Mouse (Mus musculus): ENCODE measurements at regions not wholly inside any gene's neighbourhood (a gene's known extent, or its start where the extent isn't known, plus 50 kb on each side); places are given as distances from the start of the nearest gene placed in this dataset.

DNA sequence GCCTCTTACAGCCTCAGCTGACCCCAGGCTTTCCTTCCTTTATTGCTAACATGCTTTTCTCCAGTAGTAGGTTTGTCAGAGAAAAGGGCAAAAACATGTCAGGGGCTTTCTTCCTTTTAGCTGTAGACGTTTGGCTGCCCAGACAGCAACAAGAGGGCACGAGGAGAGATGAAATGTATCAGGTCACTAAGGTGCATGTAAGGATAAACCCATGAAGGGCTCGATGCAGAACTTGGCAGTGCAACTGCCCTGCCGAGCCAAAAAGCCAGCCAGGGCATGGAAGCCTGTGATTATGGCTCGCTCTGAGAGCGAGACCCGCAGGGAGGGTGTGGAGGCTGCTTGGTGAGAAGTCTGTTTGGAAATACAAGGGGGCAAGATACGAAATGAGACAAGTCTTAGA is 137.9 kb upstream of the Mpdz start:
- no peak overlapping the region for H3K9ac ChIP-seq (ENCODE audit: insufficient read depth, low read depth, low read length, poor library complexity, severe bottlenecking)
- no peak overlapping the region for H3K27ac ChIP-seq (ENCODE audit: insufficient read depth, low read depth, low read length, poor library complexity, severe bottlenecking)
- no peak for DNase-seq (ENCODE audit: low read depth, low spot score)
- no peaks in the 10 kb centered on the region for H3K4me1 ChIP-seq (ENCODE audit: control insufficient read depth in 2 of 2, insufficient read depth in 2 of 2, low read length in 2 of 2, poor library complexity in 1 of 2)
- no peak overlapping the region for H3K4me3 ChIP-seq (ENCODE audit: insufficient read depth in 1 of 2, low read depth in 1 of 2, low read length in 2 of 2, poor library complexity in 1 of 2, severe bottlenecking in 1 of 2)
- in situ Hi-C loops (cut with MboI; ENCODE audit: low sequenced_read_pairs in 2 of 2, unreplicated experiment in 2 of 2): no loop called here
- no peaks in the 10 kb centered on the region for H3K9me3 ChIP-seq (ENCODE audit: control insufficient read depth, insufficient read depth, low read depth, low read length)
- no peaks in the 10 kb centered on the region for H3K36me3 ChIP-seq (ENCODE audit: control insufficient read depth, insufficient read depth, low read length, poor library complexity, severe bottlenecking)
- TF ChIP-seq ZC3H11A (IDR thresholded peaks at IDR 0.05; ENCODE audit: borderline replicate concordance, low read depth, low read length) (no peak), CHD2 (IDR thresholded peaks at IDR 0.05; ENCODE audit: low read depth, low read length) (no peak), MAFK (IDR thresholded peaks at IDR 0.05; ENCODE audit: insufficient read depth, low read depth, low read length) (no peak), ZNF384 (IDR thresholded peaks at IDR 0.05; ENCODE audit: low read depth, low read length) (no peak), HCFC1 (IDR thresholded peaks at IDR 0.05; ENCODE audit: borderline replicate concordance, insufficient read depth, low read length) (no peak)

DNA sequence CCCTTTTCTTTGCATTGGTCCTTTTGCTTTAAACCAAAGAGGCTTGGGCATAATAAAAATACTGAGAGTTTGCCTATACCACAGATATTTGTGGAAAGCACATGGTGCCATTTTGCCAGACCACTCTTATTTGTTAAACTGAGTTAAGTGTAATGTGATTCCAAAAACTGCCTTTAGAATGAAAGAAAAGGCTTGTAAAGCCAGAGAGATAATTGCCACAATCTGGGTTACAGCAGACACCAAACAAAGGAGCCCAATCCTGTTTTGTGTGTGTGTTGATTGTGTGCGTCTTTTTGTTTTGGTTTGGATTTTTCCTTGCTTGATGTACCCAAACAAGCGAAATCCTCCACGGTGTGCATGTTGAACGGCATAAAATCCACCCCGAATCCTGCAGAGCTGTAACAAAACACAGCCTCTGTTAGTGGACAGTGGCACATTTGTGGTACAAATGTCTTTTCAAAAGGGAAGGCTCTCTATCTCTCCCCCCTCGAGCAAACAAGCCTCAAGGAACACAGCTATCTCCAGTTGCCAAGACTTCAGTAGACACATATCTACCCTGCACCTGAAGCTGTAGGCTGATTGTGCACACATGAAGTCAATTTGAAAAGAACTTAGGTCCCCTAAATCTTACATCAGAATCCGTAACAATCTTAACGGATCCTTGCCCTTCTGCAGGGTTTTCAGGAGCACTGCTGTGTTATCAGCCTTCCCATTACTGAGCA is 136.9 kb upstream of the Mpdz start:
- Histone ChIP-seq H3K4me3 (ENCODE audit: insufficient read depth in 1 of 2, low read depth in 1 of 2, low read length in 2 of 2, poor library complexity in 1 of 2, severe bottlenecking in 1 of 2) (no peak overlapping the region), H3K9me3 (ENCODE audit: control insufficient read depth, insufficient read depth, low read depth, low read length) (no peaks in the 10 kb centered on the region), H3K27ac (ENCODE audit: insufficient read depth, low read depth, low read length, poor library complexity, severe bottlenecking) (no peak overlapping the region), H3K9ac (ENCODE audit: insufficient read depth, low read depth, low read length, poor library complexity, severe bottlenecking) (no peak overlapping the region), H3K36me3 (ENCODE audit: control insufficient read depth, insufficient read depth, low read length, poor library complexity, severe bottlenecking) (no peaks in the 10 kb centered on the region), H3K4me1 (ENCODE audit: control insufficient read depth in 2 of 2, insufficient read depth in 2 of 2, low read length in 2 of 2, poor library complexity in 1 of 2) (no peaks in the 10 kb centered on the region)
- in situ Hi-C loops (cut with MboI; ENCODE audit: low sequenced_read_pairs in 2 of 2, unreplicated experiment in 2 of 2): no loop called here
- TF ChIP-seq HCFC1 (IDR thresholded peaks at IDR 0.05; ENCODE audit: borderline replicate concordance, insufficient read depth, low read length) (no peak), MAFK (IDR thresholded peaks at IDR 0.05; ENCODE audit: insufficient read depth, low read depth, low read length) (no peak), ZC3H11A (IDR thresholded peaks at IDR 0.05; ENCODE audit: borderline replicate concordance, low read depth, low read length) (no peak), ZNF384 (IDR thresholded peaks at IDR 0.05; ENCODE audit: low read depth, low read length) (no peak), CHD2 (IDR thresholded peaks at IDR 0.05; ENCODE audit: low read depth, low read length) (no peak)
- no peak for DNase-seq (ENCODE audit: low read depth, low spot score)

DNA sequence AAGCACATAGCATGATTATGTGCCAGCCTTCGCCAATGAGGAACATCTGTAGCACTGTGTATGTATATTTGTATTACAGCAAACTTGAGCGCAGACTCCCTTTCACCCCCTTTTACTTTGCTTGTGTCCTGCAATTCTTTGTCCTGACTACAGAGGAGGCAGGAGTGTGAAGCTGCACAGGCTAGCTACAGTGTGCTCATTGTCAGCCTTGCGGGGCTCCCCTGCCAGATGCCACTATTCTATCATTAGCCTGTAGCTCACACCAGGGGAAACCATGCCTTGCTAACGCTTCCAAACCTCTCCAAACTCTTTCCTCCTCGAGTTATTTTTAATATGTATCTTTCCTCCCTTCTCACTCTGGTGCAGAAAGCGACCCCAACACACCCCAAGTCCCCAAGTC is 136.4 kb upstream of the Mpdz start:
- Histone ChIP-seq H3K4me3 (ENCODE audit: insufficient read depth in 1 of 2, low read depth in 1 of 2, low read length in 2 of 2, poor library complexity in 1 of 2, severe bottlenecking in 1 of 2) (no peak overlapping the region), H3K27ac (ENCODE audit: insufficient read depth, low read depth, low read length, poor library complexity, severe bottlenecking) (no peak overlapping the region), H3K36me3 (ENCODE audit: control insufficient read depth, insufficient read depth, low read length, poor library complexity, severe bottlenecking) (no peaks in the 10 kb centered on the region), H3K4me1 (ENCODE audit: control insufficient read depth in 2 of 2, insufficient read depth in 2 of 2, low read length in 2 of 2, poor library complexity in 1 of 2) (no peaks in the 10 kb centered on the region), H3K9ac (ENCODE audit: insufficient read depth, low read depth, low read length, poor library complexity, severe bottlenecking) (no peak overlapping the region), H3K9me3 (ENCODE audit: control insufficient read depth, insufficient read depth, low read depth, low read length) (no peaks in the 10 kb centered on the region)
- in situ Hi-C loops (cut with MboI; ENCODE audit: low sequenced_read_pairs in 2 of 2, unreplicated experiment in 2 of 2): no loop called here
- DNase-seq (ENCODE audit: low read depth, low spot score): no peak
- TF ChIP-seq HCFC1 (IDR thresholded peaks at IDR 0.05; ENCODE audit: borderline replicate concordance, insufficient read depth, low read length): no peak
- no peak for TF ChIP-seq MAFK (IDR thresholded peaks at IDR 0.05; ENCODE audit: insufficient read depth, low read depth, low read length)
- TF ChIP-seq CHD2 (IDR thresholded peaks at IDR 0.05; ENCODE audit: low read depth, low read length): no peak
- TF ChIP-seq ZC3H11A (IDR thresholded peaks at IDR 0.05; ENCODE audit: borderline replicate concordance, low read depth, low read length): no peak
- no peak for TF ChIP-seq ZNF384 (IDR thresholded peaks at IDR 0.05; ENCODE audit: low read depth, low read length)

DNA sequence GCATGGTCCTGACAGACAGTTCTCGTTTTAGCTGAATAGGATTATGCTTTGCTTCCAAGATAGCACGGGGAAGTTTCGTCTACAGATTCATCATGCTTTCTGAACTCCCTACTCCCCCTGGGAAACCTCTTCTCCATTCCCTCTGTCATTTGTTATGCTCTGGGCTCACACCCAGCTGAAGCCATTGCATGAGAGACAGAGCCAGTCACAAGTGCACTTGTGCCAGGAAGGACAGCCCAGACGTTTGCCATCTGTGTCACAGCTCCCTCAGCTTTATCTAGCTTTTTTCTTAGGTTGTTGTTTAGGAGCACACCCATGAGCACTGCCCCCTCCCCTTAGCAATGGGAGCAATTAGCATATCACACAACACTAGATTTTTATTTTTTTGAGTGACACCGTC is 131.2 kb upstream of the Mpdz start:
- Histone ChIP-seq H3K27ac (ENCODE audit: insufficient read depth, low read depth, low read length, poor library complexity, severe bottlenecking) (no peak overlapping the region), H3K9ac (ENCODE audit: insufficient read depth, low read depth, low read length, poor library complexity, severe bottlenecking) (no peak overlapping the region), H3K9me3 (ENCODE audit: control insufficient read depth, insufficient read depth, low read depth, low read length) (no peaks in the 10 kb centered on the region), H3K4me3 (ENCODE audit: insufficient read depth in 1 of 2, low read depth in 1 of 2, low read length in 2 of 2, poor library complexity in 1 of 2, severe bottlenecking in 1 of 2) (no peak overlapping the region), H3K4me1 (ENCODE audit: control insufficient read depth in 2 of 2, insufficient read depth in 2 of 2, low read length in 2 of 2, poor library complexity in 1 of 2) (no peaks in the 10 kb centered on the region), H3K36me3 (ENCODE audit: control insufficient read depth, insufficient read depth, low read length, poor library complexity, severe bottlenecking) (no peaks in the 10 kb centered on the region)
- no peak for TF ChIP-seq ZC3H11A (IDR thresholded peaks at IDR 0.05; ENCODE audit: borderline replicate concordance, low read depth, low read length)
- TF ChIP-seq MAFK (IDR thresholded peaks at IDR 0.05; ENCODE audit: insufficient read depth, low read depth, low read length): no peak
- TF ChIP-seq HCFC1 (IDR thresholded peaks at IDR 0.05; ENCODE audit: borderline replicate concordance, insufficient read depth, low read length): no peak
- no peak for TF ChIP-seq ZNF384 (IDR thresholded peaks at IDR 0.05; ENCODE audit: low read depth, low read length)
- in situ Hi-C loops (cut with MboI; ENCODE audit: low sequenced_read_pairs in 2 of 2, unreplicated experiment in 2 of 2): loop anchor here in 1 of 2 experiments (25.0 kb wide), 1 partner anchor 1014 kb away; no protein-coding TSS in a partner anchor
- DNase-seq (ENCODE audit: low read depth, low spot score): no peak
